Mouse (Mus musculus) heart, embryonic 15.5 days (tissue): ENCODE results near the gene Pigs. TPM values are rescaled to one million over a fixed set of nuclear protein-coding genes. Genes with fewer than 3 reads are reported as not detected.

ENCODE experiments used
- ATAC-seq: fragments of 200-750 bp; cut with Nextera tagmentation; replicated peaks from 2 replicates; pipeline ENCODE4 v1.8.0; 2017; ENCODE audit warnings: low read depth, moderate TSS enrichment; ENCODE audit not compliant: insufficient number of reproducible peaks, insufficient read depth, low FRiP score
- H3K27ac ChIP-seq: fragments of 300-500 bp; sonication (generic); 2 replicates; pipeline ENCODE4 v1.5.1; 2015; ENCODE audit warnings: mild to moderate bottlenecking, inconsistent platforms
- H3K27me3 ChIP-seq: fragments of 300-500 bp; sonication (generic); 2 replicates; pipeline ENCODE4 v1.6.1; 2015; ENCODE audit warnings: inconsistent platforms
- H3K36me3 ChIP-seq: fragments of 300-500 bp; sonication (generic); 2 replicates; pipeline ENCODE4 v1.6.1; 2015; ENCODE audit warnings: mild to moderate bottlenecking, inconsistent platforms
- H3K4me1 ChIP-seq: fragments of 300-500 bp; sonication (generic); replicated peaks from 2 replicates; pipeline ENCODE4 v1.6.1; 2015; ENCODE audit warnings: inconsistent platforms
- H3K4me2 ChIP-seq: fragments of 300-500 bp; sonication (generic); 2 replicates; pipeline ENCODE4 v1.6.1; 2015; ENCODE audit warnings: inconsistent platforms, mild to moderate bottlenecking, moderate library complexity
- H3K4me3 ChIP-seq: fragments of 300-500 bp; sonication (generic); 2 replicates; pipeline ENCODE4 v1.5.1; 2015; ENCODE audit warnings: mild to moderate bottlenecking, inconsistent platforms
- H3K9ac ChIP-seq: fragments of 300-500 bp; sonication (generic); 2 replicates; pipeline ENCODE4 v1.6.1; 2015; ENCODE audit warnings: mild to moderate bottlenecking, inconsistent platforms
- H3K9me3 ChIP-seq: fragments of 300-500 bp; sonication (generic); replicated peaks from 2 replicates; pipeline ENCODE4 v1.6.1; 2016; ENCODE audit warnings: inconsistent platforms
- WGBS: fragments of 180-500 bp; shearing (Covaris S2); methylation state at CpG from one replicate; pipeline ENCODE4 v1.1.7; 2015; ENCODE audit warnings: mixed read lengths; 5-methylcytosine and 5-hydroxymethylcytosine counted together
- polyA plus RNA-seq: library from polyadenylated mRNA; unstranded; fragments of >200 nt; fragmentation: Nextera tagmentation; extraction: Ambion mirVana; gene quantifications from 2 replicates; pipeline ENCODE4 v1.2.1, GENCODE M21; 2015

The Pigs gene
- polyA plus RNA-seq, 1 experiment from 2014 or later = 46.1 TPM

DNA sequence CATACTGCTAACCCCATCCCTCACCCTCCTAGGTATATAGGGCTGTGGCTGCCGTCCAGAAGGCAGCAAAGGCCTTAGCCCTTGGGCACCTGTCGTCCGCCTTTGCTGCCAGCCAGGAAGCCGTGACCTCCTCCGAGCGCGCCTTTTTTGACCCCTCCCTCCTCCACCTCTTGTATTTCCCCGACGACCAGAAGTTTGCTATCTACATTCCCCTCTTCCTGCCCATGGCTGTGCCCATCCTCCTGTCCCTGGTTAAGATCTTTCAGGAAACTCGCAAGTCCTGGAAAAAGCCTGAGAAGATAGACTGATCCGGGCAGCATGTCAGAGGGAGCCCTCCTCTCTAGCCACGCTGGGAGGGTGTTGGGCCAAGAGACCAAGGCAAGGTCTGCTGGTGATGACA lies 13.5 kb downstream of the Pigs start:
- H3K9ac ChIP-seq = no peak overlapping the region
- H3K4me1 ChIP-seq = peaks cover 37% of the 10 kb centered on the region
- 70% methylated on average over 12 of the region's 12 CpGs for WGBS
- H3K27ac ChIP-seq = no peak overlapping the region
- ATAC-seq = no peak
- H3K27me3 ChIP-seq = no peaks in the 10 kb centered on the region
- no peak overlapping the region for H3K4me3 ChIP-seq
- no peak overlapping the region for H3K4me2 ChIP-seq
- peaks cover 24% of the 10 kb centered on the region for H3K36me3 ChIP-seq
- no peaks in the 10 kb centered on the region for H3K9me3 ChIP-seq

GRCm38 (mm10) chr11:78343381-78344327 lies 15.4 kb downstream of the Pigs start, which contains the start of gene Unc119:
Gene Unc119, plus strand, starts transcription at chr11:78343482.
- ATAC-seq = peak; percentile 81
- Histone ChIP-seq H3K4me3 (peak within 1 kb of the TSS; percentile 88), H3K27me3 (no peaks in the 10 kb centered on the region), H3K36me3 (peaks cover 23% of the 10 kb centered on the region; the same call in 1 of the 2 replicates), H3K4me2 (peak within 1 kb of the TSS; percentile 93), H3K9ac (peak within 1 kb of the TSS; percentile 86), H3K9me3 (no peaks in the 10 kb centered on the region), H3K4me1 (peaks cover 44% of the 10 kb centered on the region), H3K27ac (peak within 1 kb of the TSS; percentile 85)
- WGBS = 1% methylated on average over 66 of the region's 66 CpGs

GRCm38 (mm10) chr11:78344328-78344889 lies 16.2 kb downstream of the Pigs start:
- Histone ChIP-seq H3K27ac (peak overlapping the region; percentile 85), H3K36me3 (peaks cover 17% of the 10 kb centered on the region; the same call in 1 of the 2 replicates), H3K4me1 (peaks cover 47% of the 10 kb centered on the region), H3K9me3 (no peaks in the 10 kb centered on the region), H3K4me3 (peak overlapping the region; percentile 88), H3K4me2 (peak overlapping the region; percentile 93), H3K9ac (peak overlapping the region; percentile 86; the same call in 1 of the 2 replicates), H3K27me3 (no peaks in the 10 kb centered on the region)
- WGBS = 33% methylated on average over 6 of the region's 6 CpGs
- no peak for ATAC-seq

DNA sequence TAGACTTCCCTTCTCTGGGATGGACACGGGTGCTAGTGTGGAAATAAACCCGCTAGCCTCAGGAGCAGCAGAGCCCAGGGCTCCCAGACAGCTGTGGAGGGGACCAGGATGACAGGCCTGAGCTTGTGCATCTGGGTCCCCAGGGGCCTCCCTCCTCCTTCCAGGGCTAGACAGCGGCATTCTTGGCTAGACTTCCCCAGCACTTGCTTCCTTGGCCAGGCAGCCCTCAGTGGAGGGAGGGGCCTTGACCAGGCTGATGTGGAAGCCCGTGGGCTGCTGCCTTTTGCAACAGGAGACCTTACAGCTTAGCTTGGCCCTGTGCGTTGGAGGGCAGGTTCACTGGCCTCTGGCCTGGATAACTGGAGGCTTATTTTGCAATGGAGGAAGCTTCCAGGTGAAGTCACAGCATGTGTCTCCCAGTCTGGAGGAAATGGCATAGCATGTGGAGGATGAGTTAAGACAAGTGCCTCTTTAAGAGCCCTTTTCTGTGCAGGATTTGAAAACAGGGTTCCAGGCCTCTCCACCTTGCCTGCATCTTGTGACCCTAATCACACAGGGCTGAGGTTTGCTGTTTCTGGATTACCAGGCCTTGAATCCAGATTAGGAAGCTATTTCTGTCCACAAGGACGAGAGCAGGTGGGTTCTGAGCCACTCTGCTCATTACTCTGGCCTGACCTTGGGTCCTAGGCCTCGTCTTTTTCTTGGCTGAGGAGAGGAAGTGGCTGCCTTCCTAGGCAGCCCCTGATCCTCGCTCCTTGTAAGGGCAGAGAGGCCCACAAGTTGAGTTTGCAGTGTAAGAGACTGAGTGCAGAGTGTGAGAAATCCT lies 16.9 kb downstream of the Pigs start:
- H3K4me3 ChIP-seq = peak overlapping the region; percentile 88
- no peaks in the 10 kb centered on the region for H3K27me3 ChIP-seq
- H3K4me1 ChIP-seq = peaks cover 54% of the 10 kb centered on the region
- 0 out of 2 replicates have a peak overlapping the region, but pooled peaks have one; percentile 0 for H3K9ac ChIP-seq
- H3K4me2 ChIP-seq = peak overlapping the region; percentile 93
- WGBS = 25% methylated on average over 8 of the region's 8 CpGs
- 0 out of 2 replicates have a peak, but pooled peaks have one; percentile 25 for ATAC-seq
- peak overlapping the region; percentile 85 for H3K27ac ChIP-seq
- H3K9me3 ChIP-seq = no peaks in the 10 kb centered on the region
- H3K36me3 ChIP-seq = peaks cover 10% of the 10 kb centered on the region; the same call in 1 of the 2 replicates

- no peak overlapping the region for H3K4me3 ChIP-seq
- 63% methylated on average over 7 of the region's 7 CpGs for WGBS
Observed at GRCm38 (mm10) chr11:78345801-78346200, 17.6 kb downstream of the Pigs start.

DNA sequence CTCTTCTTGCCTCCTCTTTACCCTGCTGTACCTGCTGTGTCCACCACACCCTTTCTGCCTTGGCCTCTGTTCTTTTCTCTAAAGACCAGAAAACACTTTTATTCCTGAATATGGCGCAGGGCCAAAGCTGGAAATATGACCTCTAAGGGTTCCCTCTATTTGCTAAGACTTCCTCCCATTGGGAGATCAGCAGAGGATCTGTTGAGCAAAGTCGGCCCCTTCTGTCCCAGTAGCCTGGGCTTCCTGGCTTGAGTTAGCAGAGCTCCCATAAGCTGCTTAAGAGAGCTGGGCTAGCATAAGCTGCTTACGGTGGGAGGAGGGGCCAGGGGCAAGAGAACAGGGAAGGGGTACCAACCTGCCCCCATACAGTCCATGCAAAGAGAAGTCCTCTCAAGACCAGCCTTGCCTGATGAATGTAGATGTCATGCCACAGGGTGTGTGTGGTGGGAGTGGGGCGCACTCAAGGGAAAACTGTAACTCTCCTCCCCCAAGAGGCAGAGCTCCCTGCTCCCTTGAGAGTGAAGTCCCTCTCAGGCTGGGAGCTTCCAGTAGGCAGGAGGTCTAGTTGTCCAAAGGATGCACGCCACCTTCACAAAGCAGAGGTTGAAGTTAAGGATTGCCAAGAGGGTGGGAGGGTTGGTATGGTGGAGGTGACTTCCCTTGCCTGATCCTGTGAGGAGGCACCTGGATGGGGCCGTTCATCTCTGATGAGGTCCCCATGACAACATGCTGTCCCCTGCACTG lies 18.3 kb downstream of the Pigs start:
- ATAC-seq = no peak
- Histone ChIP-seq H3K36me3 (peaks cover 6% of the 10 kb centered on the region; the same call in 1 of the 2 replicates), H3K9me3 (no peaks in the 10 kb centered on the region), H3K4me2 (no peak overlapping the region; the same call in 1 of the 2 replicates), H3K4me1 (peaks cover 57% of the 10 kb centered on the region), H3K27ac (no peak overlapping the region), H3K4me3 (no peak overlapping the region), H3K9ac (no peak overlapping the region), H3K27me3 (no peaks in the 10 kb centered on the region)
- WGBS = 77% methylated on average over 6 of the region's 6 CpGs

More at GRCm38 (mm10) chr11:78345801-78346200, 17.6 kb downstream of the Pigs start:
- Histone ChIP-seq H3K27ac (peak overlapping the region; percentile 85), H3K9ac (no peak overlapping the region), H3K36me3 (peaks cover 9% of the 10 kb centered on the region; the same call in 1 of the 2 replicates), H3K4me1 (peaks cover 57% of the 10 kb centered on the region), H3K9me3 (no peaks in the 10 kb centered on the region), H3K4me2 (0 out of 2 replicates have a peak overlapping the region, but pooled peaks have one; percentile 6), H3K27me3 (no peaks in the 10 kb centered on the region)
- no peak for ATAC-seq

DNA sequence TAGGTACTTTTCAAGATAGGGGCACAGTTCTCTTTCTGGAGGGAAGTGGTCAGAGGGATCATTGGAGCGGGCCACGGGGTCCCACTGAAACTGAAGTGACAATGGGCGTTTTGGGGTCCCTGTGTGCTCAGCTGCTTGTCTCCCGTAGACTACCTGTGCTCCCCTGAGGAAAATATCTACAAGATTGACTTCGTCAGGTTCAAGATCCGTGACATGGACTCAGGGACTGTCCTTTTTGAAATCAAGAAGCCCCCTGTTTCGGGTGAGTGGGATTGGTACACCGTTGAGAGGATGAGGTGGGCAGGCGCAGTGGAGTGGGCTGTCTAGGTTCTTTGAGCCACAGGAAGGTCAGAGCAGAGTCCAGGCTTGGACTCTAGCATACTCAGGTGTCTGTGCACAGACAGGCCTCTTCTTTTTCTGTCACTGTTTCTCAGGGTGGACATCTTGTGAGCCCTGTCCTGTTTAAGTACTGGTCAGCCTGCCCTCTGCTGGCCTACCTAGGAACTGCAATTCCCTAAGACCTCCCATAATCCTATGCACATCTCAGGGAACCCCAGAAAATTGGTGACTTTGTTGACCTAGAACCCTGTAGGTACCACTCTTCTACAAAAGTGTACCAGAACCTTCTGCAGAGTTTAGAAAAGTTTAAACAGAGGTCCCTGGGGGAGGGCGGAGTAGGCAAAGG lies 19.0 kb downstream of the Pigs start:
- Histone ChIP-seq H3K9ac (no peak overlapping the region), H3K36me3 (peaks cover 6% of the 10 kb centered on the region; the same call in 1 of the 2 replicates), H3K4me3 (no peak overlapping the region), H3K9me3 (no peaks in the 10 kb centered on the region), H3K27me3 (no peaks in the 10 kb centered on the region), H3K27ac (no peak overlapping the region), H3K4me1 (peaks cover 57% of the 10 kb centered on the region), H3K4me2 (no peak overlapping the region)
- WGBS = 89% methylated on average over 10 of the region's 10 CpGs
- no peak for ATAC-seq

- H3K27me3 ChIP-seq = no peaks in the 10 kb centered on the region
- H3K9me3 ChIP-seq = no peaks in the 10 kb centered on the region
- no peak overlapping the region for H3K9ac ChIP-seq
- no peak overlapping the region for H3K4me3 ChIP-seq
- peaks cover 6% of the 10 kb centered on the region; the same call in 1 of the 2 replicates for H3K36me3 ChIP-seq
- no peak for ATAC-seq
- no peak overlapping the region for H3K27ac ChIP-seq
- H3K4me1 ChIP-seq = peaks cover 54% of the 10 kb centered on the region
- H3K4me2 ChIP-seq = no peak overlapping the region
- WGBS = 75% methylated on average over 9 of the region's 9 CpGs
Observed at GRCm38 (mm10) chr11:78347908-78348307, 19.7 kb downstream of the Pigs start.

GRCm38 (mm10) chr11:78348474-78348873 lies 20.3 kb downstream of the Pigs start:
- WGBS = 76% methylated on average over 7 of the region's 7 CpGs
- Histone ChIP-seq H3K9ac (no peak overlapping the region), H3K9me3 (no peaks in the 10 kb centered on the region)

More at GRCm38 (mm10) chr11:78348474-78348873, 20.3 kb downstream of the Pigs start:
- H3K4me1 ChIP-seq = peaks cover 51% of the 10 kb centered on the region
- H3K4me2 ChIP-seq = no peak overlapping the region
- peaks cover 6% of the 10 kb centered on the region; the same call in 1 of the 2 replicates for H3K36me3 ChIP-seq
- H3K4me3 ChIP-seq = no peak overlapping the region
- no peak overlapping the region for H3K27ac ChIP-seq
- ATAC-seq = no peak
- H3K27me3 ChIP-seq = no peaks in the 10 kb centered on the region
